Mouse (Mus musculus) large intestine, adult 2 months (tissue): ENCODE measurements around the gene Mtif3. TPM values are rescaled to one million over a fixed set of nuclear protein-coding genes. Genes with fewer than 3 reads are reported as not detected.
"Not testable (repeated sequence)": the region's sequence is repeated elsewhere in the genome, so short reads cannot be mapped to it uniquely, and the experiment has no call there.

Experiments used
- DNase-seq: peaks from one replicate; pipeline ENCODE4 v3.0.0-alpha.2; 2012; ENCODE audit warnings: low read depth, low spot score
- WGBS: fragments of 180-500 bp; shearing (Covaris S2); methylation state at CpG from one replicate; pipeline ENCODE4 v1.1.7; 2018; 5-methylcytosine and 5-hydroxymethylcytosine counted together
- polyA plus RNA-seq: library from polyadenylated mRNA; depleted of rRNA; stranded (reverse); fragments of >200 nt; gene quantifications from 2 replicates; pipeline ENCODE4 v1.2.3, GENCODE M21; 2012

Gene Mtif3
- polyA plus RNA-seq, 1 experiment: 11.9 TPM

DNA sequence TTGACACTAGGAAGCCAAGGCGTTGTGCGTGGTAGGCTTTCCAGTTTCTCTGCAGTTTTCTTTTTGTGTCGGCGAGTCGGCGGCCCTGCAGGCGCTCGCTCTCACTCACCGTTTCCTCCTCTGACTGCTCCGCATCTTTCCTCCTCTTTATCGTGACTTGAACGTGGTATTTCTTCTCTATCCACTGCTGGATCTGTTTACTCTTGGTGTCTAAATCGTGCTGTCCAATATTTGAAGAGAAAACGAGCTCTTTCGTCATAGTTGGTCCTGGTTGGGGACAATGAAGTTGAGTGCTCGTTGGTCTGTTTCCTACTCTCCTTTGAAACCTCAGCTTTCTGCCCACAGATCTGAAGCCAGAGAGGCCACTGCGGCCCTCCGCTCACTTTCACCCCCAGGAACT lies 6.9 kb downstream of the Mtif3 start:
- no peak for DNase-seq
- 87% methylated on average over 18 of the region's 18 CpGs for WGBS

- DNase-seq: no peak
- WGBS: 90% methylated on average over 5 of the region's 5 CpGs
Measured at GRCm38 (mm10) chr5:146955651-146956050, 7.9 kb downstream of the Mtif3 start.

DNA sequence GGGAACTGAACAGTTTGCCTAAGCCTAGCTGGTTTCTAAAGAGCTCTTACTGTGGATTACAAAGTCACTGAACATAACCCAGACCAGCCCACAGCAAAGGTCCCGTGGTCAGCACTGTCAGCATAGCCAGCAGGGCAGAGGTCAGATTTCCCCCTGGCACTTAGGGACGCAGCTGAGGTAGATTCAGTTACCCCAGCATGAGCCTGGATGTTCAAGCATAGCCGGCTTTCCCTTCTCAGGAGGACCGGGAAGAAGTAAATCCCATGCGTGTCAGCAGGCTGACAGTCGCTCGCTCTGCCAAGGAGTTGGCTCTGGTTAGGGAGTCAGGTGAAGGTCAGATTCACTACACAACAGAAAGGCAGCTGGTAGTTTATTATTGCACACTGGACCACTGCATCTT lies 9.0 kb downstream of the Mtif3 start:
- 92% methylated on average over 7 of the region's 7 CpGs for WGBS
- DNase-seq: no peak

GRCm38 (mm10) chr5:146948508-146949088 lies 15.0 kb downstream of the Mtif3 start, which contains the start of gene Gtf3a:
Gene Gtf3a (plus strand): TSS chr5:146948657.
- DNase-seq: no peak
- under 1% methylated on average over 62 of the region's 62 CpGs for WGBS

GRCm38 (mm10) chr5:146948041-146948507 lies 15.5 kb downstream of the Mtif3 start:
- WGBS: 6% methylated on average over 10 of the region's 10 CpGs
- DNase-seq: no peak

- 93% methylated on average over 6 of the region's 6 CpGs for WGBS
- no peak for DNase-seq
Measured at GRCm38 (mm10) chr5:146947497-146947896, 16.1 kb downstream of the Mtif3 start.

DNA sequence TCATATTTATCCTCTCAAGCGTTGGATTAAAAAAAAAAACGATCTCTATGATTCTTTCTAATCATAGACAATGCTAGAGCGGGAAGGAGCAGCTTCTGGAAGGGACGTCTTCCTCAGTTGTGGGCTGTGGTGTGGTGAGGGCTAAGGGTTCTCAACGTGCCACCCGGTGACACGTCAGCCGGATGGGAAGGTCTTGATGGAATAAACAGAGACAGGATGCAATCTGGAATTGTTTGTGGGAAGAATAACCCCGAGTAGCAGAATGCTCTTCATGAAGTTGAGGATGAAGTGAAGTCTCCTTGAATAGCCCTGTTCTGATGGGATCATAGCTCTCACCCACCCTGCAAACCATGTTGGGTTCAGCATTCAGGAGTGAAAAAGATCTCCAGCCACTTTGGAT lies 16.9 kb downstream of the Mtif3 start:
- WGBS: 85% methylated on average over 9 of the region's 9 CpGs
- no peak for DNase-seq

- no peak for DNase-seq
Measured at GRCm38 (mm10) chr5:146944568-146944967, 19.0 kb downstream of the Mtif3 start.

DNA sequence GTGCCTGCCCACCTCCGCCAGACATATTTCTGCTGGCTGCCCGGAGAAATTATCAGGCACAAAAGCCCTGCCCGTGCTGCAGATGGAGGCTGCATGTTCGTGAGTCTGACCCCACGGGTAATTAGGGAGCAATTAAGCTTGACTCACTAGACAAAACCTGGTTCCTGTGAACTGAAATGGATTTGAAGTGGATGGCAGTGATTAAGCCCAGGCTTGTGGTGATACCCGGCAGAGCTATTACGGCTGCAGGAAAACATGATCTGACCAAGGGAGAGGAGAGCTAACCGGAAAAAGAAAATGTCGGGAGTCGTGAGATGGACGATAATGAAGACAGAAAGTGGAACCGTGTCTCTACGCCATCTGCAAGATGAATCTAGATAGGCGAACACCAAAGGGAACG lies 20.6 kb downstream of the Mtif3 start:
- DNase-seq: no peak
- 68% methylated on average over 15 of the region's 15 CpGs for WGBS

More at GRCm38 (mm10) chr5:146944568-146944967, 19.0 kb downstream of the Mtif3 start:
- 90% methylated on average over 2 of the region's 2 CpGs for WGBS

DNA sequence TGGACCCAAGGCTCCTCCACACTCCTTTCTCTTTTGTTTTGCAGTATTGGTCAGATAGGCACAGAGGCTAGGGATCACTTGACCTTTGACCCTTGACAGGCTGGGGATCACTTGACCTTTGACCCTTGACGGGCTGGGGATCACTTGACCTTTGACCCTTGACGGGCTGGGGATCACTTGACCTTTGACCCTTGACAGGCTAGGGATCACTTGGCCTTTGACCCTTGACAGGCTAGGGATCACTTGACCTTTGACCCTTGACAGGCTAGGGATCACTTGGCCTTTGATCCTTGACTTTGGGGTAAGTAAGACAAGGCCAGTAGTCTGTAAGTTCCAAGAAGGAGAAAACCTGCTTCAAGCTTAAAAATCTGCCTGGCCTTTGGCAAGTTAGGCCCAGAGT lies 21.7 kb downstream of the Mtif3 start:
- 24% methylated on average over 2 of the region's 2 CpGs for WGBS

DNA sequence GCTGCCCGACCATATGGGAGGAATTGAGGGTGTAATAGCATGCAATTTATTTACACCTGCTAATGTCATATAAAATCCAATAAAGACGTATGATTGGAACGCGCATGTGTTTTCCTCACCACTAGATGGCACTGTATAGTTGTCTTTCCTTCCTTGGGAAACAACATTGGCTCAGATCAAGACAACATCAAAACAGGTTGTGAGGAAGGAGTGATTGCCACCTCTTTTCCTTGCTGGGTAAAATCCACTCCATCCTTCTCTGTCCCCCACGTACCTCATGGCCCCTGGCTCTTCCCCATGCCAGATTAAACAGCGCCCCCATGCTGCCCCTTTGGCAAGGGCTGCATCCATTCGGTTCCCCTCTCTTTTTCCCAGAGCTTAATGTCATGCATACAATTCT lies 23.4 kb downstream of the Mtif3 start:
- DNase-seq: no peak
- WGBS: 16% methylated on average over 7 of the region's 7 CpGs

More for the DNA sequence above, 21.7 kb downstream of the Mtif3 start:
- DNase-seq: not testable (repeated sequence)

DNA sequence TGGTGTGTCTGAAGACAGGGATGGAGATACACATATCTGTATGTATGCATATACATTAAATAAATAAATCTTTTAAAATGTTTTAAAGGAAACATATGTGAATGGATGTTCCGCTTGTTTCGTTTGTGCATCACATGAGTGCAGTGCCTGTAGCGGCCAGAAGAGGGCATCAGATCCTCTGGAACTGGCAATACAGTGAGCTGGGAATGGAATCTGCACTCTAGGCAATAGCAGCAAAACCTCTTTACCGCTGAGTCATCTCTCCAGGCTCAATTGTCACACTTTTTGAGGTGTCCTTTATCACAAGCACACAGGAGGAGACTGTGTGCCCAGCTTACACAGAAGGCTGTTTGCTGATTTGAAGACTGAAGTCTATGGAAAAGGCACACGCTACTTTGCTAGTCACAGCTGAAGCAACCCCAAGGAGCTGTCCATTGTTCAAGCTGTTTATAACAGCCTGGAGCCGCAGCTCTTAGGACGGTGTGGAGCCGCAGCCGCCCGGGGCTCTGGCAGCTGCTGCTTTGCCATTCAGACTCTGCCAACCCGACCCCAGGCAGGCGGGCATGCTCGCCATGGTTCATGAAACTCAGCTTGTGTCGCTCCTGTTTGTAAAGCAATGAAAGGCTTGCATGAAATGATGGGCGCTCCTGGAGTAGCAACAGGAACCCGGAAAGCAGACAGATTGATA lies 24.3 kb downstream of the Mtif3 start:
- WGBS: 53% methylated on average over 16 of the region's 16 CpGs
- DNase-seq: no peak

DNA sequence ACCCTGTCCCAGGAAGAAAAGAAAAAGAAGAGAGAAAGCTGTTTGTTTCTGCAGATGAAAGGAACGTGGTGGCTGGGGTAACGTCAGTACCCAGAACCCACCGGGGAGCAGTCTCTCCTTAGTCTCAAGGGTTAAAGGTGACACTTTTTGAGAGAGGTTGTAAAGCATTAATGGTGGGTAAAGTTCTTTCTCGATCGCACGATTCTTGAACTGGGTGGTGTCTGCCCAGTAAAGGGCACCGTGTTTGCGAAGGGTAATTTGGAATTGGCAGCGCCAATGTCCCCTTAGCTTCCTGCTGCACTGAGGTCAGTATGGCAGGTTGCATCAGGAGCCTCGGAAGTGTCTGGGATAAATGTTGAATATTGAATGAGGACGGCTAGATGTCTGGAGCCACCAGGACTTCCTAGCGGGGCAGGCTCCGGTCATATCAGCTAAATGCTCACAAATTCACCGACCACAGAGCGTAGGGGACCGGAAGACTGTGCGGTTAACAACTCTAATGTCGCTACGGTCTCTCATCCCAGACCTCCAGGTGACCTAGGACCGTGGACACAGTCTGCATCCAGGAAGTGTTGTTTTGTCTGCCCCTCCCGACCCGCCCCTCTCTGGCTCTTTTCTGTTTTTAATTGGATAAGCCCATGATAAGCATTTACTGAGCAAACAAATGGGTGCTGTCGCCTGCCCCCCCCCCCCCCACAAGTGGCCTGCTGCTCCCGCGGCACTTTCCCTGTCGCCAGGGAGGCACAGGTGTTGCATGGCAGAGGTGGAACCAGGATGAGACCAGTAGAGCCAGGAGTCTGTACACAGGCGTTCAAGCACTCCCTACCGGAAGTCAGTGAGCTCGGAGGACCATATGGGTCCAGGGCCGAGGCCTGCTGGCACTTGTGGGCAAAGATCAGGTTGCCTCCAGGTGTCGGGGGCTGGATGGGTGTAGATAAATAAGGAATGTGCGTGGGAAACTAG lies 25.8 kb downstream of the Mtif3 start:
- WGBS: 28% methylated on average over 32 of the region's 32 CpGs
- peak; percentile 74 for DNase-seq

DNA sequence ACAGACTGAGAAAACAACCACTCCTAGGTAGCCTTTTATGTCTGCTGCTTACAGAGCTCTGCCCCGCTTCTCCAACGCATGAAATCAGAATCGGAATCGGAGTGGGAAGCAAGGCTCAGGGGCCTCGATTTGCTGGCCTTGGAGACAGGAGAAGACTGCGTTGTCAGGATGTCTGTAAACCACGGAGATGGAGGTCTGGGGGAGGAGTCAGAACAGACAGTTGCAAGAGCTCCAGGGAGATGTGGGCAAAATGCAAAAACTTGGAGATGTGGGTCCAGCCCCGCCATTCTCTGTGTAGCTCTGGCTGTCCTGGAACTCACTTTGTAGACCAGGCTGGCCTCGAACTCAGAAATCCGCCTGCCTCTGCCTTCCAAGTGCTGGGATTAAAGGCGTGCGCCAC lies 30.1 kb downstream of the Mtif3 start:
- no peak for DNase-seq
- WGBS: 86% methylated on average over 12 of the region's 12 CpGs

- peak; percentile 78 for DNase-seq
- 33% methylated on average over 16 of the region's 16 CpGs for WGBS
Measured at GRCm38 (mm10) chr5:146931904-146932553, 31.6 kb downstream of the Mtif3 start.

DNA sequence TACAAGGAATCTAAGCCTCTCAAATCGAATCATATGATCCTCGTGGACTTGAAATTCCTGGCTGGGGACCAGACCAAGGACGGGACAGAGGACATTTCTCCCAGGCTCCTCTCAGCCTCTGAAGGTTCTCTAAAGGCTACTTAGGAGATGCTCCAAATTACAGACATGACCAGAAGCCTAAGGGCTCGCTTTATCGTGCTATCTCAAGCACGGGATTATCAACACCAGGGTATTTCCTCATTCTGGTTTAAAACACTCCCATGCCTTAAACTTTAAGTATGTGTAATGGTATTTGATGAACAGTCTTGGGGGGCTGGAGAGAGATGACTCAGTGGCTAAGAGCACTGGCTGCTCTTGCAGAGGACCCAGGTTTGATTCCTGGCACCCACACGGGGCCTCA lies 32.2 kb downstream of the Mtif3 start:
- WGBS: 59% methylated on average over 7 of the region's 7 CpGs
- DNase-seq: no peak

- no peak for DNase-seq
- WGBS: 94% methylated on average over 5 of the region's 5 CpGs
Measured at GRCm38 (mm10) chr5:146926673-146927072, 36.9 kb downstream of the Mtif3 start.

DNA sequence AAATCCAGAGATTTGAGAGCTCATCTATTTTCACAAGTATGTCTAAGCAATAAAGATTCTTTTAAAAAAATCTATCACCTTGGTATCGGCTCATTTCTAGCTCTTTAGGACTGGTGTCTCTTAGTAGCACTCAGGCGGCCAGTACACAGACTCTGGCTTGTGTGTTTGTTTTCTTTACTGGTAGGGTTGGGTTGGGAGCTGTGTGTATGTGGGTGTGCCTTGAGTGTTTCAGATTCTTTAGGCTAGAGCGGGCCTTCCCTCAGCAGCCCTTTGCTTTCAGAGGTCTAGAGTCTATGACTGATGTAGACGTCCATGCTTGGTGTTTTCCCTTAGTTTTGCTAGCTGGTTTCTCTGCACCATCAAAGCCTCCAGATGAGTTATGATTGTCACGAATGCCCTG lies 40.1 kb downstream of the Mtif3 start:
- DNase-seq: no peak
- 51% methylated on average over 5 of the region's 5 CpGs for WGBS

- WGBS: 44% methylated on average over 8 of the region's 8 CpGs
- DNase-seq: no peak
Measured at GRCm38 (mm10) chr5:146921224-146921623, 42.4 kb downstream of the Mtif3 start.
